Mouse (Mus musculus): ENCODE data around the gene Wdr90. TPM values are rescaled to one million over a fixed set of nuclear protein-coding genes. Genes with fewer than 3 reads are reported as not detected.

Wdr90 gene
- polyA plus RNA-seq, 1 experiment from 2014 or later: 18.2 TPM

- no peak overlapping the region for H3K27ac ChIP-seq (ENCODE audit: low read depth)
- WGBS: 12% methylated on average over 10 of the region's 10 CpGs
- no peak overlapping the region for H3K9ac ChIP-seq (ENCODE audit: low read length)
- ATAC-seq (replicated peaks; ENCODE audit: low FRiP score, low TSS enrichment, low read depth): peak; percentile 68
- DNase-seq (ENCODE audit: low spot score): no peak
- no peak overlapping the region for H3K4me2 ChIP-seq (ENCODE audit: low read length)
- H3K4me3 ChIP-seq (ENCODE audit: low read depth, low read length): no peak overlapping the region
- H3K4me1 ChIP-seq (replicated peaks; ENCODE audit: control insufficient read depth, insufficient read depth, low read length): no peaks in the 10 kb centered on the region
- no peaks in the 10 kb centered on the region for H3K9me3 ChIP-seq (ENCODE audit: control insufficient read depth, low read length)
- peaks cover 4% of the 10 kb centered on the region; the same call in 1 of the 2 replicates for H3K27me3 ChIP-seq (replicated peaks; ENCODE audit: control insufficient read depth, insufficient read depth, low read length)
- no peaks in the 10 kb centered on the region for H3K36me3 ChIP-seq (ENCODE audit: control insufficient read depth, insufficient read depth, low read length)
Observed at GRCm38 (mm10) chr17:25802825-25803517, 58.3 kb downstream of the Wdr90 start.

GRCm38 (mm10) chr17:25801029-25801428 is 60.3 kb downstream of the Wdr90 start:
- peaks cover 4% of the 10 kb centered on the region; the same call in 1 of the 2 replicates for H3K27me3 ChIP-seq (replicated peaks; ENCODE audit: control insufficient read depth, insufficient read depth, low read length)
- no peaks in the 10 kb centered on the region for H3K36me3 ChIP-seq (ENCODE audit: control insufficient read depth, insufficient read depth, low read length)
- no peaks in the 10 kb centered on the region for H3K9me3 ChIP-seq (ENCODE audit: control insufficient read depth, low read length)
- DNase-seq (ENCODE audit: low spot score) (peak; percentile 72), ATAC-seq (replicated peaks; ENCODE audit: low FRiP score, low TSS enrichment, low read depth) (no peak)
- 6% methylated on average over 6 of the region's 6 CpGs for WGBS
- no peak overlapping the region for H3K9ac ChIP-seq (ENCODE audit: low read length)
- H3K4me2 ChIP-seq (ENCODE audit: low read length): no peak overlapping the region
- H3K4me3 ChIP-seq (ENCODE audit: low read depth, low read length): no peak overlapping the region
- peaks cover 6% of the 10 kb centered on the region for H3K4me1 ChIP-seq (replicated peaks; ENCODE audit: control insufficient read depth, insufficient read depth, low read length)
- no peak overlapping the region for H3K27ac ChIP-seq (ENCODE audit: low read depth)

GRCm38 (mm10) chr17:25796951-25797369 is 64.3 kb downstream of the Wdr90 start, which contains the start of gene Metrn:
Metrn (minus strand) TSS chr17:25797136.
- peak; percentile 74 for ATAC-seq (replicated peaks; ENCODE audit: low FRiP score, low TSS enrichment, low read depth)
- Histone ChIP-seq H3K4me3 (ENCODE audit: low read depth, low read length) (peak within 1 kb of the TSS; percentile 86), H3K9ac (ENCODE audit: low read length) (peak within 1 kb of the TSS; percentile 66), H3K4me1 (replicated peaks; ENCODE audit: control insufficient read depth, insufficient read depth, low read length) (peaks cover 24% of the 10 kb centered on the region), H3K4me2 (ENCODE audit: low read length) (peak within 1 kb of the TSS; percentile 96), H3K27me3 (replicated peaks; ENCODE audit: control insufficient read depth, insufficient read depth, low read length) (peaks cover 4% of the 10 kb centered on the region; the same call in 1 of the 2 replicates), H3K9me3 (ENCODE audit: control insufficient read depth, low read length) (no peaks in the 10 kb centered on the region), H3K36me3 (ENCODE audit: control insufficient read depth, insufficient read depth, low read length) (no peaks in the 10 kb centered on the region), H3K27ac (ENCODE audit: low read depth) (peak within 1 kb of the TSS; percentile 47)
- WGBS: under 1% methylated on average over 31 of the region's 35 CpGs
- DNase-seq (ENCODE audit: low spot score): peak; percentile 92

DNA sequence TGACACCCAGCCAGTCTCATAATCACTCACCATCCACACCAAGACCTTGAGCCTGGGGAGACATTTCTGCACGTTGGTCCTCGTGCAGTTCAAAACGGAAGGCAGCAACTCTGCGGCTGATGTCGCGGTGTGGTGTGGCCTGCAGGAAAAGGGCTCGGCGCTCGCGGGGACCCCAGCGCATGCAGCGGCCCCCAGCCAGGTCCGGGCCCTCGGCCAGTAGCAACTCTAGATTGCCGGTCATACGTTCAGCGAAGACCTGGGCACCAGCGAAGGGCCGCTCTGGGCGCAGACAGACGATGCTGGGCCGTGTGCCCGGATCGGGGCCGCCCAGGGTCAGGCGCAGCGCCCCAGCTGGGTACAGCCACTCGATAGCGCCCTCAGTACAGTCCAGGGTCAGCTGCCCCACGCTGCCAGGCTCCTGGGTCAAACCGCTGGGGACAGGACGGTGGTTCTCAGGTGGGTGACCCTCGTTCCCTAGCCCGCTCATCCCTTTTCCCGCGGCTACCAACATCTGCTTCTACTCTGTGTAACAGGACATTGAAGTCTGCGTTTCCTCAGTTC is 65.0 kb downstream of the Wdr90 start:
- H3K4me1 ChIP-seq (replicated peaks; ENCODE audit: control insufficient read depth, insufficient read depth, low read length): peaks cover 29% of the 10 kb centered on the region
- DNase-seq (ENCODE audit: low spot score): no peak
- WGBS: 2% methylated on average over 37 of the region's 37 CpGs

DNA sequence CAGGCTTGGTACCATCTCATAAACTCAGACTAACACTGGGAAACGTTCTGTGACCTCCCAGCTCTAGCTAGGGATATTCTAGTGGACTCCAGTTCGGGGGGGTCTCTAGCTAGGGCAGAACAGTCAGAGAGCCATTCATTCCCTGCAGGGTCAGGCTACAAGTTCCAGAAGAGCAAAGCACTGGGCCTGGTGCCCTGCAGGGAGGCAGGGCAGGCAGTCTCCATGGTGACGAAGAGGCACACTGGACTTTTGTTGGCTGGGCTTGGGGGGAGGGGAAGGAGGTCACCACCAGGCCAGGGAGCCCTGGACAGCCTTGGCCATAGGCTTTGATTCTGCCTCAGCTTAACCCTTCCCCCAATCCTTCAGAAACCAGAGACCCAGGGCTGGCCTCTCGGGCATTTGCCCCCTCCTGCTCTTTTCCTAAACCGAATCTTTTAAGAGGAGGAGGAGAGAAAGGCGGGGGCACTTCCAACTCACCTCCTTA is 65.7 kb downstream of the Wdr90 start, which contains the start of gene AC134908.4:
Gene AC134908.4, minus strand, starts transcription at position 51 of the 484 bp plus-strand sequence.
- Histone ChIP-seq H3K27ac (ENCODE audit: low read depth) (peak within 1 kb of the TSS; percentile 47; the same call in 1 of the 2 replicates), H3K9ac (ENCODE audit: low read length) (peak within 1 kb of the TSS; percentile 66), H3K4me2 (ENCODE audit: low read length) (peak within 1 kb of the TSS; percentile 96), H3K27me3 (replicated peaks; ENCODE audit: control insufficient read depth, insufficient read depth, low read length) (no peaks in the 10 kb centered on the region), H3K9me3 (ENCODE audit: control insufficient read depth, low read length) (no peaks in the 10 kb centered on the region), H3K4me1 (replicated peaks; ENCODE audit: control insufficient read depth, insufficient read depth, low read length) (peaks cover 35% of the 10 kb centered on the region), H3K4me3 (ENCODE audit: low read depth, low read length) (peak within 1 kb of the TSS; percentile 86), H3K36me3 (ENCODE audit: control insufficient read depth, insufficient read depth, low read length) (no peaks in the 10 kb centered on the region)
- no peak for DNase-seq (ENCODE audit: low spot score)
- 27% methylated on average over 6 of the region's 6 CpGs for WGBS
- ATAC-seq (replicated peaks; ENCODE audit: low FRiP score, low TSS enrichment, low read depth): no peak

More for the DNA sequence above, 65.0 kb downstream of the Wdr90 start:
- no peaks in the 10 kb centered on the region for H3K9me3 ChIP-seq (ENCODE audit: control insufficient read depth, low read length)
- H3K4me2 ChIP-seq (ENCODE audit: low read length): peak overlapping the region; percentile 96
- H3K27ac ChIP-seq (ENCODE audit: low read depth): peak overlapping the region; percentile 47; the same call in 1 of the 2 replicates
- peak overlapping the region; percentile 66 for H3K9ac ChIP-seq (ENCODE audit: low read length)
- 0 out of 2 replicates have a peak, but pooled peaks have one; percentile 2 for ATAC-seq (replicated peaks; ENCODE audit: low FRiP score, low TSS enrichment, low read depth)
- no peaks in the 10 kb centered on the region for H3K36me3 ChIP-seq (ENCODE audit: control insufficient read depth, insufficient read depth, low read length)
- peak overlapping the region; percentile 86 for H3K4me3 ChIP-seq (ENCODE audit: low read depth, low read length)
- no peaks in the 10 kb centered on the region; the same call in 1 of the 2 replicates for H3K27me3 ChIP-seq (replicated peaks; ENCODE audit: control insufficient read depth, insufficient read depth, low read length)

GRCm38 (mm10) chr17:25794998-25795397 is 66.3 kb downstream of the Wdr90 start:
- no peak for ATAC-seq (replicated peaks; ENCODE audit: low FRiP score, low TSS enrichment, low read depth)
- H3K9ac ChIP-seq (ENCODE audit: low read length): no peak overlapping the region; the same call in 1 of the 2 replicates
- H3K27me3 ChIP-seq (replicated peaks; ENCODE audit: control insufficient read depth, insufficient read depth, low read length): no peaks in the 10 kb centered on the region
- 0 out of 2 replicates have a peak overlapping the region, but pooled peaks have one; percentile 86 for H3K4me3 ChIP-seq (ENCODE audit: low read depth, low read length)
- H3K4me1 ChIP-seq (replicated peaks; ENCODE audit: control insufficient read depth, insufficient read depth, low read length): peaks cover 35% of the 10 kb centered on the region
- 85% methylated on average over 17 of the region's 17 CpGs for WGBS
- H3K4me2 ChIP-seq (ENCODE audit: low read length): peak overlapping the region; percentile 96
- H3K27ac ChIP-seq (ENCODE audit: low read depth): peak overlapping the region; percentile 8; the same call in 1 of the 2 replicates
- H3K9me3 ChIP-seq (ENCODE audit: control insufficient read depth, low read length): no peaks in the 10 kb centered on the region
- DNase-seq (ENCODE audit: low spot score): no peak
- peaks cover under 1% of the 10 kb centered on the region; the same call in 1 of the 2 replicates for H3K36me3 ChIP-seq (ENCODE audit: control insufficient read depth, insufficient read depth, low read length)

Small RNA genes within 50 kb of the gene (microRNA-seq; reads per million reads assigned to microRNA genes)
- gene Mir3082: 0.59 reads per million

Other genes starting within 250 kb of the Wdr90 start
- gene Gng13, start 144.3 kb downstream of the Wdr90 start, polyA plus RNA-seq (2014; fragmentation: Nextera tagmentation; extraction: Ambion mirVana): 2.4 and 2.7 TPM in 2 replicates
- gene Chtf18, start 134.1 kb downstream of the Wdr90 start, polyA plus RNA-seq (2014; fragmentation: Nextera tagmentation; extraction: Ambion mirVana): 22.2 and 23.0 TPM in 2 replicates
- gene Rpusd1, start 133.8 kb downstream of the Wdr90 start, polyA plus RNA-seq (2014; fragmentation: Nextera tagmentation; extraction: Ambion mirVana): 23.7 and 24.6 TPM in 2 replicates
- gene Mslnl, start 125.5 kb downstream of the Wdr90 start, polyA plus RNA-seq (2014; fragmentation: Nextera tagmentation; extraction: Ambion mirVana): 0.08 TPM in 1 of 2 replicates, not detected in the other
- 10.5 and 12.9 TPM in 2 replicates for gene Msln, start 107.1 kb downstream of the Wdr90 start, polyA plus RNA-seq (2014; fragmentation: Nextera tagmentation; extraction: Ambion mirVana)
- gene Narfl, start 87.7 kb downstream of the Wdr90 start, polyA plus RNA-seq (2014; fragmentation: Nextera tagmentation; extraction: Ambion mirVana): 25.2 and 29.3 TPM in 2 replicates
- 57.2 and 67.8 TPM in 2 replicates for gene Haghl, start 75.8 kb downstream of the Wdr90 start, polyA plus RNA-seq (2014; fragmentation: Nextera tagmentation; extraction: Ambion mirVana)
- gene Ccdc78, start 74.9 kb downstream of the Wdr90 start, polyA plus RNA-seq (2014; fragmentation: Nextera tagmentation; extraction: Ambion mirVana): 0.28 TPM in 2 replicates
- gene Fam173a, start 68.6 kb downstream of the Wdr90 start, polyA plus RNA-seq (2014; fragmentation: Nextera tagmentation; extraction: Ambion mirVana): 93.5 and 93.8 TPM in 2 replicates
- 0.34 TPM in 1 of 2 replicates, not detected in the other for gene AC134908.4, start 65.8 kb downstream of the Wdr90 start, polyA plus RNA-seq (2014; fragmentation: Nextera tagmentation; extraction: Ambion mirVana)
- 8.6 and 9.2 TPM in 2 replicates for gene Metrn, start 64.4 kb downstream of the Wdr90 start, polyA plus RNA-seq (2014; fragmentation: Nextera tagmentation; extraction: Ambion mirVana)
- 3.9 and 4.7 TPM in 2 replicates for gene Fbxl16, start 52.4 kb downstream of the Wdr90 start, polyA plus RNA-seq (2014; fragmentation: Nextera tagmentation; extraction: Ambion mirVana)
- 29.4 and 30.8 TPM in 2 replicates for gene Wdr24, start 37.9 kb downstream of the Wdr90 start, polyA plus RNA-seq (2014; fragmentation: Nextera tagmentation; extraction: Ambion mirVana)
- 39.5 and 40.2 TPM in 2 replicates for gene Jmjd8, start 32.6 kb downstream of the Wdr90 start, polyA plus RNA-seq (2014; fragmentation: Nextera tagmentation; extraction: Ambion mirVana)
- 345 and 350 TPM in 2 replicates for gene Stub1, start 28.1 kb downstream of the Wdr90 start, polyA plus RNA-seq (2014; fragmentation: Nextera tagmentation; extraction: Ambion mirVana)
- 1.3 and 1.5 TPM in 2 replicates for gene Rhbdl1, start 24.2 kb downstream of the Wdr90 start, polyA plus RNA-seq (2014; fragmentation: Nextera tagmentation; extraction: Ambion mirVana)
- 1.6 and 2.3 TPM in 2 replicates for gene Gm20683, start 19.7 kb downstream of the Wdr90 start, polyA plus RNA-seq (2014; fragmentation: Nextera tagmentation; extraction: Ambion mirVana)
- 10.4 and 11.5 TPM in 2 replicates for gene Rhot2, start 16.6 kb downstream of the Wdr90 start, polyA plus RNA-seq (2014; fragmentation: Nextera tagmentation; extraction: Ambion mirVana)
- 44.1 and 61.2 TPM in 2 replicates for gene Mcrip2, start 7.3 kb upstream of the Wdr90 start, polyA plus RNA-seq (2014; fragmentation: Nextera tagmentation; extraction: Ambion mirVana)
- gene Mettl26, start 13.6 kb upstream of the Wdr90 start, polyA plus RNA-seq (2014; fragmentation: Nextera tagmentation; extraction: Ambion mirVana): 63.2 and 64.1 TPM in 2 replicates
- 0.40 and 0.69 TPM in 2 replicates for gene Wfikkn1, start 19.4 kb upstream of the Wdr90 start, polyA plus RNA-seq (2014; fragmentation: Nextera tagmentation; extraction: Ambion mirVana)
- gene Rab40c, start 58.2 kb upstream of the Wdr90 start, polyA plus RNA-seq (2014; fragmentation: Nextera tagmentation; extraction: Ambion mirVana): 14.2 and 14.6 TPM in 2 replicates
- gene Pigq, start 83.4 kb upstream of the Wdr90 start, polyA plus RNA-seq (2014; fragmentation: Nextera tagmentation; extraction: Ambion mirVana): 59.9 and 60.8 TPM in 2 replicates
- not detected in 2 replicates for gene Nhlrc4, start 83.5 kb upstream of the Wdr90 start, polyA plus RNA-seq (2014; fragmentation: Nextera tagmentation; extraction: Ambion mirVana)
- gene A930017K11Rik, start 91.1 kb upstream of the Wdr90 start, polyA plus RNA-seq (2014; fragmentation: Nextera tagmentation; extraction: Ambion mirVana): 0.28 TPM in 1 of 2 replicates, not detected in the other
- 23.4 and 23.5 TPM in 2 replicates for gene Capn15, start 124.3 kb upstream of the Wdr90 start, polyA plus RNA-seq (2014; fragmentation: Nextera tagmentation; extraction: Ambion mirVana)
- 12.8 and 13.7 TPM in 2 replicates for gene Rab11fip3, start 208.1 kb upstream of the Wdr90 start, polyA plus RNA-seq (2014; fragmentation: Nextera tagmentation; extraction: Ambion mirVana)
- 27.3 and 32.4 TPM in 2 replicates for gene Decr2, start 228.8 kb upstream of the Wdr90 start, polyA plus RNA-seq (2014; fragmentation: Nextera tagmentation; extraction: Ambion mirVana)
- 118 and 122 TPM in 2 replicates for gene Nme4, start 234.1 kb upstream of the Wdr90 start, polyA plus RNA-seq (2014; fragmentation: Nextera tagmentation; extraction: Ambion mirVana)